In genomic region chrX:48624054-48624420, GRCm38 (mm10) we compare ENCODE assay signal across 1 mouse cellular context.
TF ChIP-seq lines count a peak whose summit lies in the region.

No protein-coding gene starts in this region.

TF ChIP-seq in MEL, 35 proteins besides CTCF, POLR2A, EP300 and RAD21 (continued from another document):
- TF ChIP-seq POLR2AphosphoS2 (IDR thresholded peaks at IDR 0.05; ENCODE audit: low read length) = no peak
- no peak for TF ChIP-seq CHD2 (IDR thresholded peaks at IDR 0.05; ENCODE audit: low read length)
